Mouse (Mus musculus): ENCODE measurements around the gene Sh3bp4.
A peak's percentile ranks its signal among the peaks of the same experiment; 100 is the strongest.

Gene Sh3bp4

DNA sequence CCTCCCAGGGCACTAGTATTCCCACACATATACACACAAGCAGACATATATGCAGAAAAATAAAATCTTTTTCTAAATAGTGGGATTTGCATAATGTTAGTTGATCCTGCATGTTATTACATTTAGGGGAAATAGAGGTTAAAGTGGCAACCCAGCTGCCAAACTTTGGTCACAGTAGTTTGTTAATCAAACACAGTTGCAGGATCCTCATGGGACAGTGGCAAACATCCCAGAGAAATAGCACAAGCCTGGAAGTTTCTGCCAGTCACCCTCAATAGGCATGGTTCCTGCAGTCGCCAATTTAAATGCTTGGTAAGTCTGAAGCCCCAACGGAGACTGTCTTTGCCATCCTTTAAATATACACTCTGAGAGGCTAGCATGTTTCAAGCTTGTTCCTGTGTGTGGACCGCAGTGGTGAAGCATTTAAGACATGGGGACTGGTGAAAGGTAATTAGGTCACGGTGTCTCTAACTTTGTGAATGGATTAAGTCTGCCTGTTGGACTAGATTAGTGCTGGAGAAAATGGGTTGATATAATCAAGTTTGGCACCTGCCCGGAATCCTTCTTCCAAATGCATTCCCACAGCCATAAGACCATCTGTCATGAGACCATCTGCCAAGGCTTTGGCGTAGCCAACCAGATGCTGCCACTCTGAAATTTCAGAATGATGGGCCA lies 114.0 kb downstream of the Sh3bp4 start:
- DNase-seq (ENCODE audit: low spot score in 2 of 2): peak in 1 of 2 experiments; percentile 51

DNA sequence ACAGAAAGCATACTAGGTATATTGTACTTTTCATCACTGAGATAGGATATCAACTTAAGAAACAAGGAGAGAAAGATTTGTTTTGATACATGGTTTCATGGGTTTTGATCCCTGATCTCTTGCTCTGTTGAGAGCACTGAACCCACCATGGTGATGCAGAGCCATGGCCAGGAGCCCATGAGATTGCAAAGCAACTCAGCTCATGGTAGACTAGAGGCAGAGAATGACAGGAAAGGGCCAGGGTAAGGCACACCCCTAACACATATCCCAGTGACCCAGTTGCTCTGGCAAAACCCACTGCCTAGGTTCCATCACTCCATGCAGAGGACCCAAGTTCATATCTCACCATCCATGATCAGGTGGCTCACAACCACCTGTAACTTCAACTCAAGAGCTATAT lies 114.6 kb downstream of the Sh3bp4 start:
- no peak for DNase-seq (ENCODE audit: low spot score in 2 of 2)

DNA sequence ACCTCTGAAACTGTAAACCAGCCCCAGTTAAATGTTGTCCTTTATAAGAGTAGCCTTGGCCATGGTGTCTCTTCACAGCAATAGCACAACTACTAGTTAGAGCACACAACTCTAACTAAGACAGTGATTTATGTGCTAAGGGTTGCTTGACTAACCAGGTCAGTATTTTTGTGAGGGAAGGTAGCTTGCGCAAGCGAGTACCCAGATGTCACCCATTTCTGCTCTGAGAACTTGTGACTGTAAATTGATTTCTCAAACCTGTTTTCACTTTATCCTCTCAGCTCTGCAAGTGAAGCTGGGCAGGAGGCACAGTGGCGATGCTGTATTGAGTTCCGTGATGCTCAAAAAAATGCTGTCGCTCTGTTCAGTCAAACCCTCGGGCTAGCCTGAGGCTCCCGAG lies 117.2 kb downstream of the Sh3bp4 start:
- DNase-seq (ENCODE audit: low spot score in 2 of 2): no peak

DNA sequence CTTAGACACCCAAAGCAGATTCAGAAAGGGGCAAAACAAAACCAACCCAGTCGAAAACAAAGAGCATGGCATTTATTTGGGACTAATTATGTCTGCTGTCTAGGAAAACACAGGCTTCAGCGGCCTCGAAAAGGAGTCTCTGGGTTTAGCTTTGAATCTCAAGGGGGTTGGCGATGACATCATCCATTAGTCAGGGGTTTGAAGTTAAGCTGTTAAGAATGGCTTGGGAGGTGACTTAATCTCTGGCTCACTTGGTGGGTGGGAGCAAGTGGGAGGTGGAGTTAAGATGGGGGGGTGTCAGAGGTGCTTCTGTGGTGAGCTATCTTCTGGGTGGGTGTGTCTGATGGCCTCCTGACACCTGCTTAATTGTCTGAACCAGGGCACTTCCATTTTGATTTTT lies 117.9 kb downstream of the Sh3bp4 start:
- no peak for DNase-seq (ENCODE audit: low spot score in 2 of 2)

DNA sequence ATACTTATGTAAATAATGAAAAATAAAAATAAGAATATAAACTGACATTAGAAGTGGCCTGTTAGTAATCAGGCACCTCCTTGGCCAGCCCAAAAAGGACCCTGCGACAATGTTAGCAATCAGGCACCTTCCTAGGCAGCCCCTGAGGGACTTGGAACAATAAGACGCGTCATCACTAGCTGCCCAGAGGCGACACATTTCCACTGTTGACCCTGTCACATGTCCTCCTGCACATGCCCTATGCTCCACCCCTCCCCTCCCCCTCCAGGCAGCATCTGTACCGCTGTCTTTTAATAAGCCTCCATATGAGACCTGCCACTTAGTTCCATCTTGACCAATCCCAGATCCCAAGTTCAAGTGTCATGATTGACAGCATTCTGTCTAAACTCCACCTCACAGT lies 119.0 kb downstream of the Sh3bp4 start:
- no peak for DNase-seq (ENCODE audit: low spot score in 2 of 2)

DNA sequence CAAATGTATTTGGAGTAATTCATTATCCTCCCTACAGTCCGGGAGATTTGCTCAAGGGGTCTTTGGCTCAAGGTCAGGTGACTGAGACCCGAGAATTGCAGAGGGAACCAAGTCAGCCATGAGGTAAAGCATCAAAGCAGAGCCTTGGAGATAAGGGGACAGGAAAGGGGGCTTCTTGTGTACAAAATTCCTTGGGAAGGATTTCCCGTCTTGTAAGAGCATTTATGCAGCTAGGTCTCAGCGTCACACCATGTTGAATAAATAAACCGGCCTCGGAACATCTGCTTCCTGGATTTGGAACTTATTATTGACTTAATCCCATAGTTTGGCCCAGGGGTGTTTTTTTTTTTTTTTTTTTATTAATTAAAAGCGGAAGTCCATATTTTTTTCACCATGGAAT lies 120.4 kb downstream of the Sh3bp4 start:
- no peak for DNase-seq (ENCODE audit: low spot score in 2 of 2)

DNA sequence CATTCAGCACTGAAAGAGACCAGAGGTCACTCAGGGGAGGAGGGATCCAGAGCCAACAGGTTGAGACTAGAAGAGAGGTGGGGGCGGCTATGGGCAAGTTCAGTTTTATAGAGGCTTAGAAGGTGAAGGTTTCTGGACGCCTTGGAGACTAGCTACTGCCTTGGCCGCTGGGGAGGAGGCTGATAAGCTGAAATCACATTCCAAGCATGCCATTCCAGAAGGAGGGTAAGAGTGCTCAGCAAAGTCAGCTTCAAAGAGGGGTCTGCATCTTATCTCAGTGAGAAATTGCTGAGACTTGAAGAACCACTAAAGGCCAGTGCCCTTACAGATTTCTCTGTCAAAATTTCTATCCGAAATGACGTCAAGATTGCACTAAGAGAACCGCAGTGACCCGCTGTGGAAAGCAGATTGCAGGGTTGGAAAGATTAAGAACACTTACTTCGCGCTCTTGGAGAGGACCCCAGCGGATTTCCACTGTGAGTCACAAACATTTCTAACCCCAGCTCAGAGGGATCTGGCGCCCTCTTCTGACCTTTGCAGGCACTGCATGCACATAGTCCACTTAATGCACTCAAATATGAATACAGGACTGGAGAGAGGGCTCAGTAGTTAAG lies 121.0 kb downstream of the Sh3bp4 start:
- DNase-seq (ENCODE audit: low spot score in 2 of 2): peak; percentile 54 to 82

DNA sequence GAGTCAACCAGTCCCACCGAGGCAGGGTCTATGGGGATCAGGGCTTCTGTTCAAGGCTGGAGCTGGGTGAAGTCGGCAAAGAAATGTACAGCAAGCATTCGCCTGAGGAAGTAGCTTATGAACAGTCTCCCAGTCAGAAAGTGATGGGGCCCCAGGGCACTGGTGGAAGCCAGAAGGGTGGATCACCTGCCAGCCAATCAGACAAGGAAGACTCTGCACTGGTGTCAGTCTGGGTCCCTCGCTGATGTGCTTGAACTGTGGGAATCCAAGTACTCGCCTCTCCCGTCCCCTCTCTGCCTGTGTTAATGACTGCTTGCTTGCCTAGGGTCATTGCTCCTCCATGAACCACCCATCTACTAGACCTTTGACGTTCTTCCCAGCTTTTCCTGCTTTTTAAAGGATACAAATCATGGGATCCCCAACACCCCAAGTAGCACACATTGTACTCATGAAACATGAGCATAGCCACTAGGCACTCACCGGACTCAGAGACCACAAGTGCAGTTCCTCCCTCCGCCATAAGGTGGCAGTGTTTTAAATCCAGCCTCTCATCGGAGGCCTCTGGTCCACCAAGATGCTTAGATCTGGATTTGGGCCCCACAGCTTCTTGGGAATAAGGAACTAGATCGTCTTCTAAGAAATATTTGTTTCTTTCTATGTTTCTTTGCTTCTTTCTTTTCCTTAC lies 122.5 kb downstream of the Sh3bp4 start:
- DNase-seq (ENCODE audit: low spot score in 2 of 2): peak in 1 of 2 experiments; percentile 49

DNA sequence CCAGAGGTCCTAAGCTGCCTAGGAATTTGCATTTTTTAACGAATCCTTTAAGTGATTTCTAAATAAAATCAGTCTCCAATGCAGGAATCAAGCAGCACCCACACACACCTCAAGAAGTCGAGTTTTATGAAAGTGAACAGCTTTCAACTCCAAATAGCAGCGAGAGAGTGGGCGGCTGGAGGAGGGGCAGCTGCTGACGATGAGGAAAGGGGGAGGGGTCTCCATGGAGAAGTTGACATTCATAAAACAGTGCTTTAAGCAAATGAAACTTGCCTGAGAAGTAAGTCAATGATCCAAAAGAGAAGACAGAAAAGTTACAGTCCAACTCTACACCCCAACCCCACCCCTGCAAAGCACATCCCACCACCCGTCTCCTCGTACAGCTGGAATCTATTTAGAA lies 123.4 kb downstream of the Sh3bp4 start:
- no peak for DNase-seq (ENCODE audit: low spot score in 2 of 2)

DNA sequence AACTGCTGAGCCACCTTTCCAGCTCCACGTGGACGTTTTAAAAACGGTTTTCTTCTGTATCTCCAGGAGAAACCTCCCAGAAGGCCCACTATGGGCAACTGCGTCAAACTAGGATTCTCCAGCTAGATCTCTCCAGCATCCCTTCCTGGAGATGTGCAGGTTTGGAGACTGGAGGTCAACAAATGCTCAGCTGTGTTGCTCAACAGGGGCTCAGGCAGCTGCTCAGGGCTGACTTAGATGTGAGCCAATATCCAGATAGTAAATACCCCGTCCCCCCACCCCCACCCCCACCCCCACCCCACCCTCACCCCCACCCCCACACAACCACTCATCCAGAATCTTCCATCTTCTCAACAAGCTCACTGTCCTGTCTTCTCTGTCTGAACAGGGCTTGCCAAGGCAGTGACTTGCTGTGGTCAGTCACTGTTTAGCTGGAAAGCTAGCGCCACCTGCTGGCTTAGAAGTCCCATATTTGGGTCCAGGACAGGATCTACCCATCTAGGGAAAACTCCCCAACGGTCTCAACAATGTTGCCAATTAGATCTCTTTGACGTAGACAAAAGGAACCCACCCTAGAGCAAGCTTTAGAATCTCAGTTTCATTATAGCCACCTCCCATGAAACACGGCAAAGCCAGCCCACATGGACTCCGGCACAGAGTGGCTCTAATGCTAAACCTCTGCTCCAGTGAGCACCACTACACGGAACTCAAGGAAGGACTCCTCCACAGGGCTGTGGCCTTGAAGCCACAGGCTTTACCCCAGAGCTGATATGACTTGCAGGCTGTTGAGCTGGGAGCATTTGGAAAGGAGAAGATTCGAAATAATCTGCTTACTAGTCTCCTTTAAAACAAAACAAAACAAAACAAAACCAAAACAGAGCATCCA lies 125.9 kb downstream of the Sh3bp4 start:
- peak; percentile 71 to 82 for DNase-seq (ENCODE audit: low spot score in 2 of 2)

Data from cerebellum, postnatal 4 days (tissue).